ENCODE assay signal across 8 mouse cellular contexts in the genomic region with DNA sequence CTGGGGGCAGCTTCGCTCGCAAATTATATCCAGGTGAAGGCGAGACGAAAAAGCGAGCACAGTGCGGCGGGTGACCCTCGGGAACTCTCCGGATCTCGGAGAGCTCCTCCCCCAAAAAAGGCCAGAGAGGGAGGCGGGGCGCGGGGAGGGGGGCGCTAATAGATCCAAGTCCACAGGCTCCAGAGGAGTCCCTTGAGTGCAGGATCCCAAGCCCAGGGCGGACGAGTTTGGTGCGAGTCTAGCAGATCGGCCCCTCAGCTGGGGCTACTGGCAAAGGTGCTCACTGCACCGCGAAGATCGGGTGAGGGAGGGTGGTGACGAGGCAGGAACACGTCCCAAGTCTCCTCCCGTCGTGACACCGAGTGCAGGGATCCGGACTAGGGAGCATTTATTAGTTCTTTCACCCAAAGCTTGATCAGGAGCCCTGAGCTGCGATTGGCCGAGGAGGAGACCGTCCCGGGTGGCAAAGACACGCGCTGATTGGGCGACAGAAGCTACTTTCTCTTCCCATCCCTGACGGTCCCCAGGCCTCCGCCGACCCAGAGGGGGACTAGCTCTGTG. TPM values are rescaled to one million over a fixed set of nuclear protein-coding genes. Genes with fewer than 3 reads are reported as not detected.
A peak's percentile ranks its signal among the peaks of the same experiment; 100 is the strongest.
DNase-seq lines count a peak whose midpoint lies in the region; ATAC-seq and TF ChIP-seq lines count a peak whose summit lies in the region.

A gene (minus strand): TSS at position 384 of the 561 bp plus-strand sequence.

- no peak within 1 kb of the TSS for H3K9ac ChIP-seq in kidney, postnatal 0 days (ENCODE audit: low read depth, low read length)
- no peak within 1 kb of the TSS for H3K9ac ChIP-seq in heart, embryonic 15.5 days
- no peak within 1 kb of the TSS for H3K9ac ChIP-seq in liver, embryonic 16.5 days (ENCODE audit: low read depth, low read length)

- peak; percentile 16; the same call in 1 of the 2 replicates for ATAC-seq in kidney, postnatal 0 days (replicated peaks; ENCODE audit: low FRiP score, low read depth)
- ATAC-seq in heart, embryonic 15.5 days (replicated peaks; ENCODE audit: insufficient number of reproducible peaks, insufficient read depth, low FRiP score, low read depth), result no peak
- no peak for ATAC-seq in liver, embryonic 16.5 days (ENCODE audit: low read depth)

- peak within 1 kb of the TSS; percentile 39 for H3K4me2 ChIP-seq in kidney, postnatal 0 days (ENCODE audit: low read length)
- H3K4me2 ChIP-seq in heart, embryonic 15.5 days, result peak within 1 kb of the TSS; percentile 61
- H3K4me2 ChIP-seq in liver, embryonic 16.5 days (ENCODE audit: low read depth, low read length), result peak within 1 kb of the TSS; percentile 37

- WGBS in kidney, postnatal 0 days, result 3% methylated on average over 36 of the region's 37 CpGs
- WGBS in heart, embryonic 15.5 days, result under 1% methylated on average over 37 of the region's 37 CpGs
- under 1% methylated on average over 37 of the region's 37 CpGs for WGBS in liver, embryonic 16.5 days (ENCODE audit: insufficient replicate concordance)

- 0 out of 2 replicates have a peak, but pooled peaks cover 8% of the 10 kb centered on the region for H3K4me1 ChIP-seq in kidney, postnatal 0 days (replicated peaks; ENCODE audit: insufficient read depth, low read length)
- peaks cover 16% of the 10 kb centered on the region for H3K4me1 ChIP-seq in heart, embryonic 15.5 days (replicated peaks)
- H3K4me1 ChIP-seq in liver, embryonic 16.5 days (ENCODE audit: control insufficient read depth, low read depth, low read length), result no peaks in the 10 kb centered on the region; the same call in 1 of the 2 replicates

- no peak for DNase-seq in kidney, postnatal 0 days (ENCODE audit: low spot score)
- no peak for DNase-seq in kidney, postnatal 36 days
- DNase-seq in cerebellum, adult 9-11 months, result peak; percentile 48
- DNase-seq in thymus, adult 18-20 months, result no peak
- DNase-seq in thymus, postnatal 4 days, result no peak
- no peak for DNase-seq in urinary bladder, postnatal 10 days (ENCODE audit: low spot score)

- H3K4me3 ChIP-seq in kidney, postnatal 0 days (replicated peaks; ENCODE audit: low read depth, low read length), result peak within 1 kb of the TSS; percentile 18
- H3K4me3 ChIP-seq in heart, embryonic 15.5 days, result peak within 1 kb of the TSS; percentile 38
- H3K4me3 ChIP-seq in liver, embryonic 16.5 days (ENCODE audit: low read depth, low read length), result peak within 1 kb of the TSS; percentile 22

- H3K9me3 ChIP-seq in kidney, postnatal 0 days (replicated peaks; ENCODE audit: low read length), result no peaks in the 10 kb centered on the region
- H3K9me3 ChIP-seq in heart, embryonic 15.5 days (replicated peaks), result no peaks in the 10 kb centered on the region
- H3K9me3 ChIP-seq in liver, embryonic 16.5 days (replicated peaks; ENCODE audit: control insufficient read depth, low read length), result no peaks in the 10 kb centered on the region

- H3K27ac ChIP-seq in kidney, postnatal 0 days, result no peak within 1 kb of the TSS
- no peak within 1 kb of the TSS for H3K27ac ChIP-seq in heart, embryonic 15.5 days
- H3K27ac ChIP-seq in liver, embryonic 16.5 days (ENCODE audit: low read length), result no peak within 1 kb of the TSS

- no peaks in the 10 kb centered on the region for H3K36me3 ChIP-seq in kidney, postnatal 0 days (ENCODE audit: insufficient read depth, low read length)
- no peaks in the 10 kb centered on the region for H3K36me3 ChIP-seq in heart, embryonic 15.5 days
- no peaks in the 10 kb centered on the region for H3K36me3 ChIP-seq in liver, embryonic 16.5 days (ENCODE audit: control insufficient read depth, insufficient read depth)

- peaks cover 89% of the 10 kb centered on the region for H3K27me3 ChIP-seq in kidney, postnatal 0 days (ENCODE audit: insufficient read depth, low read length)
- peaks cover 99% of the 10 kb centered on the region for H3K27me3 ChIP-seq in heart, embryonic 15.5 days
- H3K27me3 ChIP-seq in liver, embryonic 16.5 days (ENCODE audit: control insufficient read depth, insufficient read depth, low read depth, low read length), result peaks cover 98% of the 10 kb centered on the region

- no peak for TF ChIP-seq CTCF in kidney, postnatal 0 days (IDR thresholded peaks at IDR 0.05; ENCODE audit: low read depth)

RNA-seq across cellular contexts. Expression of the gene that starts here (rescaled TPM):
- polyA plus RNA-seq in kidney, postnatal 0 days (2015; fragmentation: Nextera tagmentation; extraction: Ambion mirVana), result not detected in 2 replicates
- 0.08 and 0.15 TPM in 2 replicates for polyA plus RNA-seq in heart, embryonic 15.5 days (2015; fragmentation: Nextera tagmentation; extraction: Ambion mirVana)
- polyA plus RNA-seq in liver, embryonic 16.5 days (2015; fragmentation: Nextera tagmentation; extraction: Ambion mirVana), result not detected in 2 replicates

Comparison
In these comparisons a context has a peak if more than half of its experiments do, and no peak if none do; other contexts are left out.
1. Peak in ATAC-seq, H3K4me3 ChIP-seq and H3K4me2 ChIP-seq in kidney, postnatal 0 days; RNA of the gene not detected or under 1 TPM.